Mouse (Mus musculus) heart, embryonic 11.5 days (tissue): ENCODE results near the gene Fam129a. TPM values are rescaled to one million over a fixed set of nuclear protein-coding genes. Genes with fewer than 3 reads are reported as not detected.

Source experiments
- ATAC-seq: fragments of 200-750 bp; cut with Nextera tagmentation; replicated peaks from 2 replicates; pipeline ENCODE4 v1.8.0; 2017; ENCODE audit warnings: moderate library complexity; ENCODE audit not compliant: insufficient number of reproducible peaks, low FRiP score, low TSS enrichment
- H3K27ac ChIP-seq: fragments of 300-500 bp; sonication (generic); 2 replicates; pipeline ENCODE4 v1.5.1; 2014; ENCODE audit warnings: mild to moderate bottlenecking, low read depth, low read length
- H3K27me3 ChIP-seq: fragments of 300-500 bp; sonication (generic); 2 replicates; pipeline ENCODE4 v1.6.1; 2014; ENCODE audit warnings: mild to moderate bottlenecking, low read length, mixed read lengths; ENCODE audit not compliant: control insufficient read depth, insufficient read depth
- H3K36me3 ChIP-seq: fragments of 300-500 bp; sonication (generic); 2 replicates; pipeline ENCODE4 v1.6.1; 2014; ENCODE audit warnings: mild to moderate bottlenecking, low read length, moderate library complexity, mixed read lengths; ENCODE audit not compliant: control insufficient read depth, insufficient read depth
- H3K4me1 ChIP-seq: fragments of 300-500 bp; sonication (generic); 2 replicates; pipeline ENCODE4 v1.6.1; 2014; ENCODE audit warnings: low read length; ENCODE audit not compliant: control insufficient read depth, insufficient read depth
- H3K4me2 ChIP-seq: fragments of 300-500 bp; sonication (generic); 2 replicates; pipeline ENCODE4 v1.6.1; 2014; ENCODE audit warnings: mild to moderate bottlenecking, moderate library complexity
- H3K4me3 ChIP-seq: fragments of 300-500 bp; sonication (generic); 2 replicates; pipeline ENCODE4 v1.5.1; 2014; ENCODE audit warnings: low read depth, low read length
- H3K9ac ChIP-seq: fragments of 300-500 bp; sonication (generic); 2 replicates; pipeline ENCODE4 v1.6.1; 2014; ENCODE audit warnings: mild to moderate bottlenecking, low read depth, low read length, moderate library complexity
- H3K9me3 ChIP-seq: fragments of 300-500 bp; sonication (generic); replicated peaks from 2 replicates; pipeline ENCODE4 v1.6.1; 2016; ENCODE audit warnings: low read length; ENCODE audit not compliant: control insufficient read depth
- WGBS: fragments of 180-500 bp; shearing (Covaris S2); extraction: QIAGEN DNeasy Blood & Tissue Kit; methylation state at CpG from one replicate; pipeline ENCODE4 v1.1.7; 2014; ENCODE audit not compliant: insufficient replicate concordance; 5-methylcytosine and 5-hydroxymethylcytosine counted together
- polyA plus RNA-seq: library from polyadenylated mRNA; unstranded; fragments of >200 nt; fragmentation: Nextera tagmentation; extraction: Ambion mirVana; gene quantifications from 2 replicates; pipeline ENCODE4 v1.2.1, GENCODE M21; 2014

Fam129a gene
- polyA plus RNA-seq, 1 experiment from 2014 or later: 2.3 TPM

GRCm38 (mm10) chr1:151636637-151637036, 65.7 kb downstream of the Fam129a start:
- no peak overlapping the region for H3K9ac ChIP-seq
- H3K4me3 ChIP-seq: no peak overlapping the region
- no peak overlapping the region for H3K27ac ChIP-seq
- no peak for ATAC-seq
- peaks cover 4% of the 10 kb centered on the region; the same call in 1 of the 2 replicates for H3K4me1 ChIP-seq
- no peaks in the 10 kb centered on the region for H3K27me3 ChIP-seq
- H3K36me3 ChIP-seq: no peaks in the 10 kb centered on the region; the same call in 1 of the 2 replicates
- H3K9me3 ChIP-seq: no peaks in the 10 kb centered on the region
- H3K4me2 ChIP-seq: no peak overlapping the region
- WGBS: 77% methylated on average over 3 of the region's 3 CpGs

- 77% methylated on average over 9 of the region's 9 CpGs for WGBS
- Histone ChIP-seq H3K9ac (no peak overlapping the region), H3K9me3 (no peaks in the 10 kb centered on the region), H3K4me2 (no peak overlapping the region), H3K4me3 (no peak overlapping the region), H3K36me3 (no peaks in the 10 kb centered on the region; the same call in 1 of the 2 replicates), H3K27ac (no peak overlapping the region), H3K27me3 (no peaks in the 10 kb centered on the region), H3K4me1 (no peaks in the 10 kb centered on the region)
- ATAC-seq: no peak
These were observed 66.5 kb downstream of the Fam129a start for GRCm38 (mm10) chr1:151637351-151637922.

GRCm38 (mm10) chr1:151638357-151638756, 67.4 kb downstream of the Fam129a start:
- no peak for ATAC-seq
- H3K9ac ChIP-seq: no peak overlapping the region
- H3K4me3 ChIP-seq: no peak overlapping the region
- no peaks in the 10 kb centered on the region for H3K27me3 ChIP-seq
- no peak overlapping the region for H3K27ac ChIP-seq
- no peaks in the 10 kb centered on the region for H3K4me1 ChIP-seq
- H3K9me3 ChIP-seq: no peaks in the 10 kb centered on the region
- H3K4me2 ChIP-seq: no peak overlapping the region
- WGBS: 83% methylated on average over 5 of the region's 5 CpGs
- H3K36me3 ChIP-seq: no peaks in the 10 kb centered on the region

- H3K27me3 ChIP-seq: no peaks in the 10 kb centered on the region
- H3K4me2 ChIP-seq: no peak overlapping the region
- ATAC-seq: no peak
- H3K4me3 ChIP-seq: no peak overlapping the region
- H3K9me3 ChIP-seq: no peaks in the 10 kb centered on the region
- H3K27ac ChIP-seq: no peak overlapping the region
- no peak overlapping the region for H3K9ac ChIP-seq
- H3K36me3 ChIP-seq: no peaks in the 10 kb centered on the region
- H3K4me1 ChIP-seq: peaks cover 3% of the 10 kb centered on the region; the same call in 1 of the 2 replicates
- 93% methylated on average over 2 of the region's 2 CpGs for WGBS
These were observed 67.8 kb downstream of the Fam129a start for GRCm38 (mm10) chr1:151638770-151639169.

GRCm38 (mm10) chr1:151646380-151646779, 75.4 kb downstream of the Fam129a start:
- H3K4me2 ChIP-seq: no peak overlapping the region
- WGBS: 81% methylated on average over 3 of the region's 3 CpGs
- no peaks in the 10 kb centered on the region for H3K27me3 ChIP-seq
- H3K9me3 ChIP-seq: no peaks in the 10 kb centered on the region
- H3K4me1 ChIP-seq: peaks cover 4% of the 10 kb centered on the region; the same call in 1 of the 2 replicates
- no peak for ATAC-seq
- no peaks in the 10 kb centered on the region for H3K36me3 ChIP-seq
- H3K27ac ChIP-seq: no peak overlapping the region
- H3K9ac ChIP-seq: no peak overlapping the region
- no peak overlapping the region for H3K4me3 ChIP-seq

GRCm38 (mm10) chr1:151648099-151648498, 77.1 kb downstream of the Fam129a start:
- H3K27me3 ChIP-seq: no peaks in the 10 kb centered on the region
- no peaks in the 10 kb centered on the region for H3K36me3 ChIP-seq
- no peak overlapping the region for H3K9ac ChIP-seq
- no peak overlapping the region for H3K27ac ChIP-seq
- no peak overlapping the region for H3K4me2 ChIP-seq
- no peaks in the 10 kb centered on the region for H3K9me3 ChIP-seq
- WGBS: 88% methylated on average over 4 of the region's 4 CpGs
- no peak for ATAC-seq
- no peak overlapping the region for H3K4me3 ChIP-seq
- peaks cover 4% of the 10 kb centered on the region; the same call in 1 of the 2 replicates for H3K4me1 ChIP-seq

- ATAC-seq: no peak
- no peak overlapping the region for H3K4me3 ChIP-seq
These were observed 86.1 kb downstream of the Fam129a start for GRCm38 (mm10) chr1:151657042-151657605.

GRCm38 (mm10) chr1:151658291-151658830, 87.4 kb downstream of the Fam129a start:
- ATAC-seq: no peak
- Histone ChIP-seq H3K9ac (no peak overlapping the region), H3K27ac (no peak overlapping the region), H3K9me3 (no peaks in the 10 kb centered on the region), H3K4me2 (no peak overlapping the region), H3K36me3 (no peaks in the 10 kb centered on the region), H3K27me3 (no peaks in the 10 kb centered on the region), H3K4me3 (no peak overlapping the region), H3K4me1 (peaks cover 8% of the 10 kb centered on the region)
- 76% methylated on average over 19 of the region's 19 CpGs for WGBS

More at GRCm38 (mm10) chr1:151657042-151657605, 86.1 kb downstream of the Fam129a start:
- H3K27me3 ChIP-seq: no peaks in the 10 kb centered on the region
- no peak overlapping the region for H3K9ac ChIP-seq
- H3K36me3 ChIP-seq: no peaks in the 10 kb centered on the region
- WGBS: 79% methylated on average over 7 of the region's 7 CpGs
- H3K4me1 ChIP-seq: peaks cover 8% of the 10 kb centered on the region
- H3K27ac ChIP-seq: no peak overlapping the region
- no peak overlapping the region for H3K4me2 ChIP-seq
- H3K9me3 ChIP-seq: no peaks in the 10 kb centered on the region
